Mouse (Mus musculus) kidney, adult 2 months (tissue): ENCODE measurements around the gene Rps28.

ENCODE experiments used
- CTCF ChIP-seq: fragments of 200-500 bp; conservative IDR thresholded peaks from 2 replicates; pipeline ENCODE4 v1.5.1; 2011; ENCODE audit warnings: low read depth, mild to moderate bottlenecking, control low read depth, low read length, moderate library complexity, mixed read lengths; ENCODE audit not compliant: insufficient read depth, insufficient read length
- POLR2A ChIP-seq: fragments of 200-500 bp; IDR thresholded peaks from one replicate; pipeline ENCODE4 v1.6.1; 2011; ENCODE audit warnings: low read depth, low read length, control low read depth

DNA sequence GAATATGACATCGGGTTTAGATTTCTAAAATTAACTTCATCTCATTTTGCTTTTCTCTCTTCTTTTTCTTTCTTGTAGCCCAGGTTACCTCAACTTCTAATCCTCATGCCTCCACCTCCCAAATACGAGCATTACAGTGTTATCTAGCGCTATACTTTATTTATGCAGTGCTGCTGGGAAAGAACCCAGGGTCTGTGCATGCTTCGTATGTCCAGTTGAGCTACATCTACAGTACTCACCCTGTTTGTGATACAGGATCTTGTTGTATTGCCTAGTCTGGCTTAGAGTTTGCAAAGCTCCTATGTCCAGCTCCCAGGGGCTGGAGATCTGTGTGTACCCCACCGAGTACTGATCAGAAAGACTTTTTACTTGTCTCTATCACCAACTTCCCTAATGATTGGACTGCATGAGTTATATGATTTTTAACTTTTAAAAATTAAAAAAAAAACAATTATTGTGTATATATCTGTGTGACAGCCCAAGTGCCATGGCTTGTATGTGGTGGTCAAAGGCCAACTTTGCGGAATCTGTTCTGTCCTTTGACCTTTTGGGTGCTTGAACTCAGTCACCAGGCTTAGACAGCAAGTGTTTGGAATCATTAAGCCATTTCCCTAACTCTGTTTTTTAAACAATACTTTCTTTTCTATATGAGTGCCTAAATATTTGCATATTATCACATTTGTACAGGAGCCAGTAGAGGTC lies 50.3 kb downstream of the Rps28 start:
- TF ChIP-seq POLR2A (no peak), CTCF (no peak)
